Mouse (Mus musculus): ENCODE results near the gene Coq8a. TPM values are rescaled to one million over a fixed set of nuclear protein-coding genes. Genes with fewer than 3 reads are reported as not detected.

Coq8a gene
- polyA plus RNA-seq, 1 experiment from 2014 or later, result 2.7 TPM

DNA sequence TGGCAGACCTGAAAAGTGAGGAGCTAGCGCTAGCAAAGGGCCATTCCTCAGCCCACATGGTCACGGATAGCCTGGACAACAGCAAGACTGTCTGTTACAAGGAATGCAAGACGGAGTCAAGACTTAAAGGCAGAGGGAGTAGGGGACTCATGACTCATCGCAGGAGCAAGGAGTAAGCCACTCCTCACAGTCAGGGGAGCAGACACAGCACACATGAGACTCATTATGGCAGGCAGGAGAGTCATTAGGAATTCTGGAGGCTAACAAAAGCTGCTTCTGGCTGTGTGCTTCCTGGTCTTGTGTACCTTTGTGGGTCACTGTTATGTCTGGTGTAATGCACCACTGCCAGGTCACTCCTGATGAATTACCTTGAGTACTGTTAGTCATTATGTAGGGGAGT lies 60.2 kb downstream of the Coq8a start:
- H3K27me3 ChIP-seq (replicated peaks), result no peaks in the 10 kb centered on the region
- H3K9me3 ChIP-seq, result no peaks in the 10 kb centered on the region
- peaks cover 21% of the 10 kb centered on the region; the same call in 1 of the 2 replicates for H3K36me3 ChIP-seq (replicated peaks)
- H3K27ac ChIP-seq, result no peak overlapping the region
- H3K9ac ChIP-seq, result no peak overlapping the region
- WGBS, result 86% methylated on average over 4 of the region's 4 CpGs
- no peak overlapping the region for H3K4me3 ChIP-seq
- no peak overlapping the region for H3K4me2 ChIP-seq
- no peak for ATAC-seq (replicated peaks)
- no peaks in the 10 kb centered on the region for H3K4me1 ChIP-seq

DNA sequence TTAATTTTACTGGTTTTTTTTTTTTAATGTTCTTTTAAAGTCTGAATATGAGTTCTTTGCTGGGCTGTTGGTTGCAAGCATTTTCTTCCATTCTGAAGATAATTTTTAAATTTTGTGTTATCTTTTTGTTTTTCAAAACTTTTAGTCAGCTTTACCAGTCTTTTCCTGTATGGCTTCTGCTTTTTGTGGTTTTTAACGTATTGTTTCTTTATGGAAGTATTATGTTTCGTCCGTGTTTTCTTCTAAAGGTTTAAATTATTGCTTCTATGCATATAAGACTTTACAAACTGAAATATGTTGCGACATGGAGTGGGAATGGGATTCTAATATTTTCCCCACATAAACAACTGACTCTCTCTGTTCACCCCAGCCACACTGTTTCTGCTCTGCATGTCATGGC lies 67.2 kb downstream of the Coq8a start:
- Histone ChIP-seq H3K9ac (no peak overlapping the region), H3K4me3 (no peak overlapping the region), H3K4me2 (no peak overlapping the region), H3K4me1 (no peaks in the 10 kb centered on the region), H3K9me3 (no peaks in the 10 kb centered on the region), H3K27me3 (replicated peaks) (no peaks in the 10 kb centered on the region), H3K36me3 (replicated peaks) (peaks cover 3% of the 10 kb centered on the region; the same call in 1 of the 2 replicates), H3K27ac (no peak overlapping the region)
- ATAC-seq (replicated peaks), result no peak
- 90% methylated on average over 4 of the region's 4 CpGs for WGBS

DNA sequence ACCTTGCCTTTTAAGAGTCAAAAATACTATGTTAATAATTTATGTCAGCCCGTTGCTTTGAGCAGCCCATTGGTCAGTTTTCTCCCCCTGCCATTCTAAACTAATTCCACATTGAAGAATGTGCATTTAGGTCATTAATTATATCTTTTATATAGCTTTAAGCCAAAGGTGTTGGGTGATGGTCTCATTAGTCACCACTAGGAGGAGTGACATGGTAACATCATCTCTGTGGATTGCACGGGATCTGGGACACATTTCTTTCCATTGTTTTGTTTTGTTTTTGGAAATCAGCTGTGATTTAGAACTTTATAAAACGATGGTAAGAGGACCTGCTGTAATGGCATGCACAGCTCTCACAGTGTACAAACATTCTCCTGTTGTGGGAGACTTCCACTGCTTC lies 68.0 kb downstream of the Coq8a start:
- no peaks in the 10 kb centered on the region for H3K4me1 ChIP-seq
- no peaks in the 10 kb centered on the region; the same call in 1 of the 2 replicates for H3K36me3 ChIP-seq (replicated peaks)
- no peak overlapping the region for H3K9ac ChIP-seq
- H3K4me2 ChIP-seq, result no peak overlapping the region
- no peaks in the 10 kb centered on the region for H3K9me3 ChIP-seq
- 66% methylated on average over 3 of the region's 3 CpGs for WGBS
- H3K4me3 ChIP-seq, result no peak overlapping the region
- ATAC-seq (replicated peaks), result no peak
- no peaks in the 10 kb centered on the region for H3K27me3 ChIP-seq (replicated peaks)
- no peak overlapping the region for H3K27ac ChIP-seq

DNA sequence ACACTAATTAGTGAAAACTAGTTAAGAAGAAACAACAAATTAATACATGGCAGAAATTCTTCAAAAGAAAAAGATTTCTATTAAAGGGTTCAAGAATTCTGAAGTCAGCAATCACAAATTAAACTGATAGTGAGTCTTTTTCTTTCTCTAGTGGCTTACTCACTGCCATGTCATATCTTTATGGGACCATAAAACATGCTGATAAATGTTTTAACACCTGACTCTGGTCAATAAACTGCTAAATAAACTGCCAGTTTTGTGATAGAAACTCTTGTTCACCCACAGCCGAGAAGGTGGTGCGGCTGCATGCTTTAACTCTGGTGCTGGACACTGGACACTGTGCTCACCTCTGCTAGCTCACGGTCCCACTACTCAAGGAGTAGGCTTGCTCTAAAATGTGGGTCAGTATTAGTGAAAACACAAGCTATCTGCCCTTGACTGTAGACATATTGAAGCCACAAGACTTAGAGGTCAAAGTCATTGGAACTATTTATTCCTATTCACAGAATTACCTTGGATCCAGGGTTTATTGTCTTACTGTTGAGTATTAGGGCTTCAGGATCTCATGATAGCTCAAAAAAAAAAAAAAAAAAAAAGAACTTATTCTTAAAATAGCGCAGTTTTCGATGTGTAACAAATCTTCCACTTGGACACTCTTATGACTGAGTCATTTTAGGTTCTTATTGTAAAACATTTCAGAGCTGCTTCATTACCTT lies 71.2 kb downstream of the Coq8a start:
- 96% methylated on average over 5 of the region's 5 CpGs for WGBS

DNA sequence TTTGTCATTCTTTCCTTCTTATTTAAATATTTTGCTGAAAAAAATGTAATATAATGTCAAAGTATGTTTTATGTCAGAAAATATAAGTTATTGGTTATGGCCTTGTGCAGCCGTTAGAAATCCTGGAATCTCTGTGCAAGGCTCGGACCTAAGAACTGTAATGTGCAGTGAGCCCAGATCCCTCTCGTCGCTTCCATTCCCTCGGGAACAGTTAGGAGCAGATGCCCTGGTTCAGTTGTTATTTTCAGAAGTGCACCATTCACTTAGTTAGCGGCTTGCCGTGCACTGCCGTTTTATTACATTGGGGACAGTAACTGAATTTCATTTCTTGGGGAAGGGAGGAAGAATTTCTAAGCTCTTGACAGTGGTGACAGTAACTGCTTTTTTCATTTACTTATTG lies 81.2 kb downstream of the Coq8a start:
- no peak for ATAC-seq (replicated peaks)
- 65% methylated on average over 8 of the region's 8 CpGs for WGBS
- no peaks in the 10 kb centered on the region for H3K9me3 ChIP-seq

More for the DNA sequence above, 71.2 kb downstream of the Coq8a start:
- H3K9me3 ChIP-seq, result no peaks in the 10 kb centered on the region
- H3K9ac ChIP-seq, result no peak overlapping the region
- no peak for ATAC-seq (replicated peaks)
- no peak overlapping the region for H3K4me2 ChIP-seq
- no peak overlapping the region for H3K27ac ChIP-seq
- no peaks in the 10 kb centered on the region; the same call in 1 of the 2 replicates for H3K36me3 ChIP-seq (replicated peaks)
- H3K4me3 ChIP-seq, result no peak overlapping the region
- H3K4me1 ChIP-seq, result no peaks in the 10 kb centered on the region
- no peaks in the 10 kb centered on the region for H3K27me3 ChIP-seq (replicated peaks)

DNA sequence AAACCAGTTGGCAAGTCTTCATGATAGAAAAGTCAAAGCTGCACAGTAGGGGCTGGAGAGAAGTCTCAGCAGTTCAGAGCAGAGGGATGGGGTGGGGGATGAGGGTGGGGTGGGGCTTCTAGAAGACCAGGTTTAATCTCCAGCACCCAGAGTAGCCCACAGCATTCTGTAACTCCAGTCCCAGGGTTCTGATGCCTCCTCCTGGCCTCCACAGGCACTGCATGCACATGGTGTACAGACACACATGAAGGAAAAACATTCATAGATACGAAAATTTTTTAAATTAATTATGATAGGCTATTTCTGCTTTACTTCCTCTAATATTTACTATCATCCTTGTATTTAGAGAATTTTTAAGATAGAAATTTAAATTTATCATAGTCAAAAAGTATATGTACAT lies 82.9 kb downstream of the Coq8a start:
- Histone ChIP-seq H3K9me3 (no peaks in the 10 kb centered on the region), H3K27ac (no peak overlapping the region), H3K4me1 (no peaks in the 10 kb centered on the region), H3K4me3 (no peak overlapping the region), H3K9ac (no peak overlapping the region), H3K36me3 (replicated peaks) (no peaks in the 10 kb centered on the region), H3K27me3 (replicated peaks) (no peaks in the 10 kb centered on the region), H3K4me2 (no peak overlapping the region)
- no peak for ATAC-seq (replicated peaks)
- WGBS, result 98% methylated on average over 1 of the region's 1 CpGs

More for the DNA sequence above, 81.2 kb downstream of the Coq8a start:
- Histone ChIP-seq H3K27ac (no peak overlapping the region), H3K9ac (no peak overlapping the region), H3K4me1 (no peaks in the 10 kb centered on the region), H3K4me3 (no peak overlapping the region), H3K4me2 (no peak overlapping the region), H3K27me3 (replicated peaks) (no peaks in the 10 kb centered on the region), H3K36me3 (replicated peaks) (no peaks in the 10 kb centered on the region)

Other genes starting within 250 kb of the Coq8a start
- 28.5 and 28.9 TPM in 2 replicates for gene Cdc42bpa, start 239.1 kb downstream of the Coq8a start, polyA plus RNA-seq (2015; fragmentation: Nextera tagmentation; extraction: Ambion mirVana)
- 15.4 and 15.8 TPM in 2 replicates for gene Psen2, start 63.8 kb upstream of the Coq8a start, polyA plus RNA-seq (2015; fragmentation: Nextera tagmentation; extraction: Ambion mirVana)
- gene Itpkb, start 130.9 kb upstream of the Coq8a start, polyA plus RNA-seq (2015; fragmentation: Nextera tagmentation; extraction: Ambion mirVana), result 2.5 and 3.0 TPM in 2 replicates

Data from midbrain, embryonic 15.5 days (tissue).